Mouse (Mus musculus): Measurements from ENCODE around the gene Cdca4.
"Not testable (repeated sequence)": the region's sequence is repeated elsewhere in the genome, so short reads cannot be mapped to it uniquely, and the experiment has no call there.

Gene Cdca4

DNA sequence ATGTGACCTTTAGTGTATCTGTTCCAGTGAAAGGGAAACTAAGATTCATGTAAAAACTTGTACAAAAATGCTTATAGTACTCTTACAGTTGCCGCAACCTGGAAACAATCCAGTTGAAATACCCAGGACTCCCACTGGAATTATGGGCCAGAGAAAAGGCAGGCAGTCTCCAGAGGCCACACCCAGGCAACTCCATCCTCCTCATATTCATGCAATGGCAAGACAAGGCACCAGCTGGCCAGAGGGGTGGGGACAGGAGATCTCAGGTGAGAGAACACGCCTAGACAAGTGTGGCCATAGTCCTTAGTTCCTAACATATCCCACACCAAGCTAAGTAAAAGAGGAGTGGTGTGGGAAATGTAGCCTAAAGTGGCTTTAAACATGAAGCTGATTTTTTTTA is 6.5 kb downstream of the Cdca4 start:
- DNase-seq (ENCODE audit: low read depth): no peak

DNA sequence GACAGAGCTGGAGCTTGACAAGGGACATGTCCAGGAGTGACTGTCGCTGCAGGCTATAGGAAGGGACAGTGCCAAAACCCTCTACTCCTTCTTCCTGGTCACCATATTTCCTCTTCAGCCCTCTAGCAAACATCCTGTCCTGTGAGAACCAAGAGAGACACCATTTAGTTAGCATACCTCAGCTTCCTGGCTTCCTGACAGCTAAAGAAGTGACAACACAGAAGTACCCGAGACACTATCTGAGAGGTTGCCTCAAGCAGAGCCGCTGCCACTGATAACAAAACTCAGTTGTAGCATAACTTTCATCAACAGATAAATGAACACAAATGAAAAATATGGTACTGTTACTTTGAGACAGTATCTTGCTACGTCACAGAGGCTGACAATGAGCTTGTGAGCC is 7.2 kb downstream of the Cdca4 start:
- DNase-seq (ENCODE audit: low read depth): no peak

DNA sequence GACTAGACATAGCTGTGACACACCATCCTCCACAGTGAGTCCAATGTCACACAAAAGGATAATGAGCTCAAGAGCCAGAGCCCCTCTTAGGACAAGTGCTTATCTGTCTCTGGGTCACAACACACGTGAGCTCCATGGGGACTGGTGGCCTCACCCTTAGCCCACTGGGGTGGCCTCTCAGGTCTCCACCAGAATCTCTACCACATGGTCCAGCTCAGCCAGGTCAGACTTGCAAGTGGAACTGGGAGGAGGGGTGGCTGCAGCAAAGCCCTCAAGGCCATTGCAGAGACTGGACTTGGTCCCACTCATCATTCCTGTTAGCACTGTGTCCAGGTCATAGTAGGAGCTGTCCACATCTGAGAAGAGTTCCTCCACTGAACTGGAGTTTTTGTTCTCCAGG is 8.0 kb downstream of the Cdca4 start:
- DNase-seq (ENCODE audit: low read depth): no peak

DNA sequence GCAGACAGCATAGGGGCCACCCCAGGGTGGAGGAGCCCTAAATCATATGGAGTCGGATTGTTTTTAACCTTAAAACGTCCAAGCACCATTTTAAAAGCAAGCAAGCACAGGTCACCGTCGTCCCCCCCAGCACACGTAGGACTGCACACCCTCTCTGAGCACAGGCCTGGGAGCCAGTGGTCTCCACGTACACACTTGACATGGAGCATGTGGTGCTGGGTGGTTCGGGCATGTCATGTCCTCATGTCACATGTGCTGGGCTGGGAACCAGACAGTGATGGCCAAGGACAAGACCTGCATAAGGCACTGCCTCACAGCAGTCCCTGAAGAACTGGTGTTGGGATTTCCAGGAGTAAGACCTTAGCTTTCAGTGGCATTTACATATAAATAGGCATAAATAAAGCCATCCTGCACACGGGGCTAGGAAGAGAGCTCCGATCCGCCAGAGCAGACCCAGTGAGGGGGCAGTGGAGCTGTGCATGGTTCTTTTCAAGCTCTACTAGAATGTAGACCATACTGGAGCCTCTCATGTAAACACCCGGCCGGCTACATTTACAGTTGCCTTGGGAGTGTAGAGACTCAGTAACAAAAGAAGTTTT is 8.7 kb downstream of the Cdca4 start:
- no peak for DNase-seq (ENCODE audit: low read depth)

DNA sequence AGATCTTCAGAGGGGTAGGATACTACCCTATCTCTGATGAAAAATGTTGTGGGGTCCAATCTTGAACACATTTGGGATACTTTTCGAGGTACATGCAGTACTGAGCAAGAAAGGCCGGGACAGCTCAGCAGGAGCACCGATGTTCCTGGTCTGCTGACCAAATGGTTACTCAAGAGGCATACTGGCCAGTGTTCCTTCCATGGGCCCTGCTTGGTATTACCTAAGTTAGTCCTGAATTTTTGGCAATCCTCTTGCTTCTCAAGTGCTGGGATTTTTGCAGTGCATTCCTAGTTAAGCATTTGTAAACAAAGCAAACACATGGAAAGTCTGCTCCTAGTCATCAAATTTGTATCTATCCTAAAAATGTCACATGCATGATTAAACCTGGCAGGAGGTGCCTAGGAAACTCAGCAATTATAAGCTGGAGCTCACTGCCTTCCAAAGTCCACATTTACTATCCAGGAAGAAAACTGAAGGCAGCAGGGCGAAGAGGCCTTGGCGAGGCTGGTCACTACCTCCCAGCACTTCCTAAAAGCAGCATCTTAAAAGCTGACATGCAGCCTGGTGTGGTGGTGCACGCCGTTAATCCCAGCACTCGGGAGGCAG is 10.1 kb downstream of the Cdca4 start:
- peak; percentile 57 for DNase-seq (ENCODE audit: low read depth)

DNA sequence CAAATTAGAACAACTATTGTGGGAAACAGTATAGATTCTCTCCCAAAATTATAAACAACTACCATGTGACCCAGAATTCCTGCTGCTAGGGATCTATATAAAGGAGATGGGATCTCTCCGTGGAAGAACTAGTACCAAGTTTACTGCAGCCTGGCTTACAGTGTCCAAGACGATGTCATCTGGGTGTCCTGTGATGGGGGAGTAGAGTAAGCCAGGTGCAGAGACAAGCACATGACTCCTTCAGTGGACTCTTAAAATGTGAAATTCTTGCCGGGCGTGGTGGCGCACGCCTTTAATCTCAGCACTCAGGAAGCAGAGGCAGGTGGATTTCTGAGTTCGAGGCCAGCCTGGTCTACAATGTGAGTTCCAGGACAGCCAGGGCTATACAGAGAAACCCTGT is 12.4 kb downstream of the Cdca4 start:
- DNase-seq (ENCODE audit: low read depth): not testable (repeated sequence)

DNA sequence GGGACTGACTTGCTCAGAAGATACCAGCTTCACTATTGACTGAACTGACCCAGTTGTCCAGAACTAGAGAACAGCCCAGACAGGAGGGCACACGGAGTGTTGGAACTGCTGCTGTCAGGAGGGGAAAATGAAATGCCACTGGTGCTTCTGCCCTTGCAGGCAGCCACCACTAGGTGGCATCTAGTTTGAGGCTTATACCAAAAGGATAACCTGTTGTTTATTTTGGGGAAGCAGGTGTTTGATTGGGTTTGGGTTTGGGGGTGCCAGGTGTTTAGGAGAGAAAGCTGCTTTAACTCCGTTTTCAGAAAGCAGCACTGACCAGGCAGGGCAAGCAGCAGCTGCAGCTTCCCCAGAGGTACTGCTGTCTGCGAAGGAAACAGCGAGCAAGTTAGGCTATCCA is 12.9 kb downstream of the Cdca4 start:
- DNase-seq (ENCODE audit: low read depth): peak; percentile 77

DNA sequence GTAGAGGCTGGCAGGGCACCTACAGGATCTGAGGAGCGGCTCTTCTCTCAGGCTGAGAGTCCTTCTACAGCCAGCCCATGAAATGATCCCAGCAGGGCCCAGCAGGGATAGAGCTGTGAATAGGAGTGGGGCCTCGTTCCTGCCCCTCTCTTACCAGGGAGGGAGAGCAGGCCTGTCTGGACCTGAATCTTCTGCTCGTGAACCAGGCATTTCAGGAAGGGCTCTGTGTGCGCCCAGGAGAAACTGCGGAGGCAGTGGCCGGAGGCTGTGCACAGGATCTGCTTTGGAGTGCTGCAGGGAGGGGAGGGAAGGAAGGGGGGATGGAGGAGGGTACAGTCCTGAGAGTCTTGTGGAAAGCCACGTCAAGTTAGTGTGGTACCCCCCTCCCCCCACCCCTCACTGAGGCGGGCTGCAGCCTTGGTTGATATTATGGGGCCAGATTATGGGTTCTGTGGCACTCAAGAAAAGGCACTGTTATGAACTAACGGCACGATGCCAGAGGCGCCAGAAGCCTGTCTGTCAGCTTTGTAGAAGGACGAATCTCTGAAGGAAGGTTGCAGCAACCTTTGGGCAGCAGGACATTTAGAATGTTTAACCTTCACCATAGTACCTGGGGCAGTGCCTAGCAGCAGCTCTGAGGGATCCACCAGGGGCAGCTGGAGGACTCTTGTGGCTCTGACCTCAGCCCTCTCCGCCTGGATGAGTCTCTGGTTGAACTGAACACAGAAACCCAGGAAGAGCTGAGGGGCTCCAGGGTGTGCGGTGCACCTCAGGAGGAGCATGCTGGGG is 14.3 kb downstream of the Cdca4 start:
- no peak for DNase-seq (ENCODE audit: low read depth)

DNA sequence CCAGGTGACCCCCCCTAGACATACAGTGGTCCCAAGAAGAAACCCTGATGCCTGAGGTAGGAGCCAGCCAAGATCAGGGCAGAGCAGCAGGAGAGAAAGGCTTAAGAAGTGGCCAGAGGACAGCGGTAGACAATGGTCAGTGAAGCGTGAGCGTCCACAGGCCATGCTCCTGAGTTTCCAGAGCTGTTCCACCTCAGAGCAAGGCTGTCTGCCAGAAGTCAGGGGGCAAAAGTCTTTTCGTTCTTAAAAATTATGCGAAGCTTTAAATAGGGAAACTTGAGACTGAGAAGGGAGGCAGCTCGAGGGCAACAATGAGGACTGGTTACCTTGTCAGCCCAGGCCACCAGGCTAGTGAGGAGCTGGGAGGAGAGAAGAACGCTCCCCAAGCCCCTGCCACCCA is 15.9 kb downstream of the Cdca4 start:
- no peak for DNase-seq (ENCODE audit: low read depth)

DNA sequence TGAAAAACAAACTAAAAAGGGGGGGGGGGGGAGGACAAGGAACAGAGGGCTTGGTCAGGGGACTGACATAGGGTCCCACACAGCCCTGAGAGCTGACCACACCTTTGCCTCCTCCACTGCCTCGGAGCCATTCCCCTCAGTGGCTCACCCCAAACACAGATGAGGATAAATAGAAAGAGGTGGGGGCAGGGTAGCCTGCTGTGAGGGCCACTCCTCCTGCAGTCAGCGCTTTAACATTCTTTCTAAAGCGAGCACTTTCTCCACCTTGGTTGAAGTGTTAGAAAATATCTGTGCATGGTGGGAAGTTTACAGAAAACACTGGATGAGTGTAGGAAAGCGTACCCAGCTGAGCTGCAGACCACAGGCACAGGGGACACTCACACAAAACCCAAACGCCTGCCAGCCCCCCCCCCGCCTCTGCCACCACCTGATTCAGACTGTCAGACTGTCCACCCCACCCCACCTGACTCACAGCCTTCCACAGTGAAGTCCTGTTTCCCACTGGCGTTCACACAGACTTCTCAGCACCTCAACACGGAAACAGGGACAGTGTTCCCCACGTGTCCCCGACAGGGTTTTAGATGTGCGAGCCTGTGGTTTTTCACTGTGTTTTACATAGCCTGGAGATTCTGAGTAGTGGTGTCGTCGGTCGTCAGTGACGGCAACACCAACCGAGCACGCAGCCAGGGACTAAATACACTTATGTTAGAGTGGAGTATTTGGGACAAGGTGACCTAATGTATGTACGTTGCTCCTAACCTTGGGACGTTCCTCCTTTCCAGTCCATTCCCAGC is 18.9 kb downstream of the Cdca4 start:
- peak; percentile 42 for DNase-seq (ENCODE audit: low read depth)

DNA sequence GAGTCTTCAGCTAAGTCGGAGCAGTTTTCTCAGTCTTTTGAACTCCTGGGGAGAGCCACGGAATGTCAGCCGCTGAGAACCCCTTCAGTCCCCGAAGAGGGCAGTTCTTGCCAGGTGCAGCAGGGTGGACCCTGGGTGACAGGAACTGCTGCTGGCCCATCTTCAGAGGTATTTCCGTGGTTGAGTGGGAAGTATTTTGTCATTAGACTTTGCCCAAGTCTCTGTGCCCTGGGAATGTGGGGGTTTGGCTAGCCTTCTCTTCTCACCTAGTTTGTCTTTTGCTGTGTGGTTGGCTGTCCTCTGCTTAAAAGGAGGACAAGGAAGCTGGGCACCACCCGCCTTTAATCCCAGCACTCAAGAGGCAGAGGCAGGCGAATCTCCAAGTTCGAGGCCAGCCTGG is 19.6 kb downstream of the Cdca4 start:
- no peak for DNase-seq (ENCODE audit: low read depth)

DNA sequence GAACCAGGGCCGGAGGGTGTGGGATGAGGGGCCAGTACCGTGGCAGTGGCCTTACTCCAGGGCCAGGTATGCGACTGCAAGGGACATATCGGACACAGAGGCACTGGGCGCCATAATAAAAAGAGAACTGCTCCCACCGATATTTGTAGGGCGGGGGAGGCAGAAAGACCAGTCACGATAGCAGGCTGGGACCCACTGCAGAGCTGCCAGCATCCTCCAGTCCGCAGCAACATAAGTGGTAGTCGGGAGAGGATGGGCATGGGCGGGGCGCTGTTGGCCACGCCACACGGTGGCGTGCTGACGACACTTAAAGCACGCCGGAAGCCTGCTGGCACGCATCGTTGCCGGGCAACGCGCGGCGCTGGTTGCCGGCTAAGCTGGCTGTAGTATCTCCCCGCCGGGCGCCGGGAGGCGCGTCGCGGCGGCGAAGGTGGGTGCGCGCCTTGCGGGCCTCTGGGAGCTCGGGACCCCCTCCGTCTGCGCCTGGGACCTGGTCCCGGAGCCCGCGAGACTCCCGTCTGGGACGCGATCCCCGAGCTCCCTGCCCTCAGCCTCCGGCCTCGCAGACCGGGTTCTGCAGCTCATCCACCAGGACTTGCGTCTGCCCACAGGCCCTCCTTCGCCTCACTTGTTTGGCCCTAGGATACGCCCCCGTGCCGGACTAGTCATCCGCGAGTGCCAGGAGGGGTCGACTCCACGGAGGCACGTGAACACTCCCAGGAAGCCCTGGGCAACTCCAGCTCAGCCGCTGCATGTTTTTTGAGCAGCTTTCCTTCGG is 20.4 kb downstream of the Cdca4 start, which contains the start of gene Clba1:
TSS of gene Clba1 (plus strand) at position 351 of the 778 bp plus-strand sequence.
- peak; percentile 98 for DNase-seq (ENCODE audit: low read depth)

DNA sequence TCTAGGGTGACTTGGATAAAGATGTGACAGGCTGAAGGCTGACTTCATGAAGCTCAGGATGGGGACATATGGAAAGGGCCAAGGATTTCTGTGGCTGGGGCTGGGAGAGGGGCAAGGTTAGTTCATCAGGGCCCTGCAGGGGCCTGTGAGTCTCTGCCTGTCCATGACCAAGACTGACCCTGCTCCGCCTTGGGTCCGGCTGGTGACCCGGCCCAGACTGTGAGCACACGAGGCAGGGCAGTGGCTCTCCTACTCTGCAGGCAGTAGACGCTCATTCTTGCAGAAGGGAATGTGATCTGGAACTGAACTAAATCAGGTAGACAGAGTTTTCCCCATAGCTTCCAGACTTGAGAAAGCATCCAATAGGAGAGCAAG is 21.0 kb downstream of the Cdca4 start:
- peak; percentile 24 for DNase-seq (ENCODE audit: low read depth)

DNA sequence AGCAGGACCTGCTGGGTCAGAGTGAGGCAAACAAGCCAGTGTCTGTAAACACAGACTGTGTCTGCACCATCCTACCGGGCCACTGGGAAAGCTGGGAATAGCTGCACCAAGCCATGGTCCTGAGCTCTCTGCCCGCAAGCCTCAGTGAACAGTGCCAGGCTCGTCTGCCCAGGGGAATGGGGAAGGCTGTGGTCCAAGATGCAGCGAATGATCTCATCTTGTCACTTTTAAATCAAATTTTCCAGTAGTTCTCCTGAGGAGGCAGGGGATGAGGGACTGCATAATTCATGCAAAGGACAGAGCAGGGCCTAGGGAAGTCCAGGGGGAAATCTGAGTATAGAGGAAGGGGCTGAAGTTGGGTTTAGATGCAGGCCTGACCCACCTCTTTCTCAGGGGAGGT is 21.4 kb downstream of the Cdca4 start:
- no peak for DNase-seq (ENCODE audit: low read depth)

DNA sequence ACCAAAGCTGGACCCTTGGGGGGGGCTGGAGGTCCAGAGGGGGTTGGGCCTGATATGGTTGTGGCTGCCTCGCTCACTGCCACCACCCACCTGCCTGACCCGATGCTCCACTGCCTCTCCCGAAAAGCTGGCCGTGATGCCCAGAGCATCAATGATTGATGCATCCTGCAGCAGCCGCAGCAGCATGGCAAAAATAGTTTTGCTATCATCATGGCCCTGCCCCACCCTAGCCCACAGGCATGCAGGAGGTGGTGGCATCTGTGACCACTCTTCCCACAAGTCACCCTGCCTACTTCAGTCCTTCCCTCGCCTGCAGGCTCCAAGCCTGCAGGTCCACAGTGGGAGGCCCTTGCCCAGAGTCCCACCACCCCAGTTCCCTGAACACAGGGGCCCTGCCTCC is 23.2 kb downstream of the Cdca4 start:
- DNase-seq (ENCODE audit: low read depth): no peak

DNA sequence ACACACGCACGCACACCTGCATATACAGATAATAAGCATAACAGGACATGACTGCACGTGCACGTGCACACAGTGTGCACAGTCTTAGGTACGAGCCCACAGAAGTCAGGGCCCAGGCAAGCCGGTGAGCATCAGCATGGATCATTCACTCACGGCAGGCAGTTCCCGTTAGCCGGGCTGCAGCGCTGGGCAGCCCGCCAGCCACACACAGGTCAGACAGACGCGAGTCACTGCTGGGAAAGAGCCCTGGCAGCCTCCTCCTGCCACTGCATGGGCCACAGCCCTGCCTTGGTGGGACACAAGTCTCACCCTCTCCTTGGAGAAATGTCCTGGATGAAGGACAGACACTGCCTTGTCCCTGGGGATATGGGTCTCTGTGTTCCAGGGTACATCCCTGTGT is 25.2 kb downstream of the Cdca4 start:
- peak; percentile 76 for DNase-seq (ENCODE audit: low read depth)

DNA sequence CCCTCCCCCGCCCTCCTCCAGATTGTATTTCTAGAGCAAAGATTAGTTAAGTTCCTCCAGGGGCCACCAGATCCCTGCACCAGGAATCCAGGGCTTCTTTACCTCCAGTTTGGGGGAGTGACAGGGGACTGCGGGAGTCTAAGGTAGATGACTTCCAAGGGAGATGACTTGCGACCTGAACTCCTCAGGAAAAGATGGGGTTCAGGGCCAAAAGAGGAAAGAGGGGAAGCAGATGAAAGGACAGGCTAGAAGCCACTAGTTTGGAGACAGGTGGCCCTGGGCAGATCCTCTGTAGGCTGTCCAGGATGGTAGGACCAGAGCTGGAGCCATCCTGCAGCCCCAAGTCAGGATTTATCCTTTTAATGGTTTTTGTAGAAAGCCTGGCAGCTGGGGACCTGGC is 26.3 kb downstream of the Cdca4 start:
- no peak for DNase-seq (ENCODE audit: low read depth)

DNA sequence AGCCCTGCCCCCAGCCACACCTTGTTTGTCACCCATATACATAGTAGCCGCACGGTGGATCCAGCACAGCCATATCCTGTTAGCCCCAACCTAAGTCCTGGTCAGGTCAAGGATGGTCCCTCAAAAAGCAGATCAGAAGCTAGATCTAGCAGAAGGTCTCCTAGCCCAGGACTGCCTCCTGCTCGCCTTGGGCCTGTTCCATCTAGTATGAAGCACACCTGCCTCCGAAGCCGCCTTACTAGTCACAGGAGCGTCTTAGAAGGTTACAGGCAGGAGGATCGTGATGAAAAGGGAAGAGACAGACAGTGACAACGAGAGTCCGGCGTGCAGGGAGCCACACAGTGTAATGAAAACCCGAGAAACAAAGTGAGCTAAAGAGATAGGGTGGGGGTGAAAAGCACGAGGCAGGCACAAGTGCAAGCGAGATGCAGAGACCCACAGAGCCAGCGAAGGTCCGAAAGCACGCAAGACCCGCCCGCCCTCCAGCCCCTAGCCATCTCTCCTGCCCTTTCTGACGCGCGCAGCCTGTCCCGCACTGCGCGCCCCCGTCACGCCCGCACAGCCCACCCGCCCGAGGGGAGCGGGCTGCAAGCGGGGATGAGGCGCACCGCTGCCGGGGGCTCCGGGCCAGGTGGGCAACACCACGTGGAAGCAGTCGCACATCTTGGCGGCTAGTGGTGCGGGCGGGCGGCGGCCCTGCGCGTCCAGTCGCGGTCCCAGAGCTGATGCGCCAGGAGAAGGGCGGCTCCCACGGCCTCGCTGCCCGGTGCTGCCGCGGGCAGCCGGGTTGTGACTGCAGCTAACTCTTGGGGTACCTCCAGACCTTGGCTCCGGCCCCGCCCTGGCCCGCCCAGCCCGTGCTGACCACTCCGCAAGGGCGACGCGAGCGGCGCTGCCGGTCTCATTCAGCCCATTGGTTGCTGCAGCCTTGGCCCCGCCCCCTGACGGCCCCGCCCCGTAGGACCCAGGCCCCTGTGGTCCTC is 27.1 kb downstream of the Cdca4 start, which contains the start of gene Ahnak2:
TSS of gene Ahnak2 (minus strand) at position 794 of the 983 bp plus-strand sequence.
- no peak for DNase-seq (ENCODE audit: low read depth)

DNA sequence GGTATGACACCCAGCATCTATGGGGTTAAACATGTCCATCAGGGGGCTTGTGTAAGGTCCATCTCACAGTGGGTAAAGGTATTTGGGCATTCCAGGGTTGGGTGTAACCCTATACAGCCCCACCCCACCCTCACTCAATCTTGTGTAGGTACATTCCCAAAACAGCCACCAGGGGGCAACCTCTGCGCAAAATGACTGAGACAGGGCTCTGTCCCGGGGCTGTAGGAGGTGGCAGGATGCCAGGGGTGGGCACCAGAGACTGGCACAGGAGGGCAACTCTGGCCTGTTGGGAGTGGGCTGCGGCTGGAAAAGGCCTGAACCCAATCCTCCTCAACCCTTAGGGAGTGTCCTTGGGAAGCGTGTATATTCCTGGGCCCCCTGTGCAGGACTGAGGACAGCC is 28.7 kb downstream of the Cdca4 start:
- peak; percentile 79 for DNase-seq (ENCODE audit: low read depth)

DNA sequence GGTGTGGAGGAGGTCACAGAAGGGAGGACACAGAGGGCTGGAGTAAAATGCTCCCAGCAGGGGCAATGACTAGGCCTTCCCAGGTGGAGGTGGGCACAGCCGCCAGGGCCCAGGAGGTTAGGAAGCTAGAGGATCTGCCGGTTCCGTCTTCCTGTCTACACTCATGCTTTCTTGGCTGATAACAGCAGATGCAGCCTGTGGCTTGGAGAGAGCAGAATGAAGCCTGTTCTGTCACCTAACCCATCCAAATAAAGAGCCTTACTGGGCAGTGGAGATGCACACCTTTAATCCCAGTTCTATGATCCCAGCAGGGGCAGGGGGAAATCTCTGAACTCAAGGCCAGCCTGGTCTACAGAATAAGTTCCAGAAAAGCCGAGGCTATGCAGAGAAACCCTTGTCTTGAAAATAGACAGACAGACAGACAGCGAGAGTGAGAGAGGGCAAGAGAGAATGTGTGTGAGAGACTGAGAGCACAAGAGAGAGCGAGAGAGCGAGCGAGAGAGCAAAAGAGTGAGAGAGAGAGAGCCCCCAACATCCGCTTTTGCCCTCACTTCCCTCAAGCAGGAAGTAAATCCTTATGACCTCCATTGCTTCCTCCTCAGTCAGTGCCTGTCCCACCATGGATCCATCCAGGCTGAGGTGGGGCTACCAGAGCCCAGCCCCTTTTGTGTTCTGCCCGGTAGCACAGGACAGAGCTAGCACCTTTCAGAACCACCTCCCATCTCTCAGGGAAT is 29.8 kb downstream of the Cdca4 start:
- no peak for DNase-seq (ENCODE audit: low read depth)
